Mouse (Mus musculus) liver, postnatal 0 days (tissue): ENCODE measurements around the gene Cox6a1.

ENCODE experiments used
- CTCF ChIP-seq: sonication (generic); IDR thresholded peaks from 2 replicates; pipeline ENCODE4 v1.5.1; 2016; ENCODE audit warnings: antibody characterized with exemption, low read depth
- EP300 ChIP-seq: IDR thresholded peaks from 2 replicates; pipeline ENCODE4 v1.6.1; 2016; ENCODE audit warnings: antibody characterized with exemption, low read depth, mild to moderate bottlenecking

DNA sequence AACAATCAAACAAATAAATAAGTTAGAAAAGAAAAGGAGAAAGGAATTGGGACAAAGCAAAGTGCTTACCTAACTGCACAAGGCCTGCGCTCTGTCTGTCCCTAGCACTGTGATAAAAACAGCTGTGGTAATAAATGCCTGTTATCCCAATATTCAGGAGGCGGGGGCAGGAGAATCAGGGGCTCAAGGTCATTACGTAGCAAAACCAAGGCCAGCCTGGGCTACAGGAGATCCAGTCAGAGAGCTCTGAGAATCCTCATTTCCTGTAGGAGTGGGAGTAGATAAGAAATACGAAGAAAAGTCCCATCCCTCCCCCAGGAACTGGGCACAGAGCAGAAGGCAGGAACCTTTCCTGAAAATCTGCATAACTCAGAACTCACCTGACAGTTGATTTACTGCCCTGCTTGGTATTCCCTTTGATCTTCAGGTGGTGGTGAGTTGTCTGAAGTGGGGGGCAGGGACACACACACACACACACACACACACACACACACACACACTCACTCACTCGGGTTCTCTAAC, 11.1 kb upstream of the Cox6a1 start:
- no peak for TF ChIP-seq CTCF
- TF ChIP-seq EP300, result no peak
